In genomic region chr6:106769290-106769866, GRCm38 (mm10) we compare ENCODE assay signal across 8 mouse cellular contexts. TPM values are rescaled to one million over a fixed set of nuclear protein-coding genes. Genes with fewer than 3 reads are reported as not detected.
A peak's percentile ranks its signal among the peaks of the same experiment; 100 is the strongest.
DNase-seq lines count a peak whose midpoint lies in the region; TF ChIP-seq lines count a peak whose summit lies in the region.

No protein-coding gene starts in this region.

- peaks cover 24% of the 10 kb centered on the region for H3K79me2 ChIP-seq in myocyte (ENCODE audit: control insufficient read depth, insufficient read depth)

- H3ac ChIP-seq in myocyte (ENCODE audit: control insufficient read depth, insufficient read length) = peak overlapping the region; percentile 16

- TF ChIP-seq POLR2A in myocyte (IDR thresholded peaks at IDR 0.05; ENCODE audit: insufficient read length, low read depth) = no peak

- H3K36me3 ChIP-seq in myocyte (ENCODE audit: control insufficient read depth, insufficient read depth) = no peaks in the 10 kb centered on the region

- H3K27me3 ChIP-seq in myocyte (ENCODE audit: control insufficient read depth, insufficient read depth, insufficient read length) = no peaks in the 10 kb centered on the region

- H3K4me3 ChIP-seq in myocyte = peak overlapping the region; percentile 96

- H3K4me2 ChIP-seq in myocyte (ENCODE audit: low read depth) = peak overlapping the region; percentile 96

- DNase-seq in adrenal gland, postnatal 36 days = peak; percentile 17 to 27
- DNase-seq in adrenal gland, adult 2 months = no peak
- peak; percentile 7 for DNase-seq in urinary bladder, postnatal 14 days (ENCODE audit: low spot score)
- DNase-seq in urinary bladder, postnatal 10 days (ENCODE audit: low spot score) = no peak
- peak; percentile 3 for DNase-seq in kidney, postnatal 14 days
- DNase-seq in thymus, postnatal 0 days (ENCODE audit: low spot score) = no peak
- no peak for DNase-seq in adrenal gland, postnatal 25 days

TF ChIP-seq in myocyte, 11 proteins besides CTCF, POLR2A, EP300 and RAD21:
- TF ChIP-seq USF1 (IDR thresholded peaks at IDR 0.05; ENCODE audit: low read depth) = no peak
- no peak for TF ChIP-seq REST (IDR thresholded peaks at IDR 0.05; ENCODE audit: insufficient read depth, insufficient read length)

RNA-seq across cellular contexts. Expression of gene Trnt1, which starts 0.5 kb away (rescaled TPM):
- total RNA-seq in adrenal gland, postnatal 36 days (2021) = 10 to 100 TPM; 59.8 to 63.1 TPM
- 10 to 100 TPM; 52.1 to 52.7 TPM for total RNA-seq in adrenal gland, adult 2 months (2021)
- 4.9 and 14.0 TPM in 2 replicates for polyA plus RNA-seq in adrenal gland, adult 2 months (2012; rRNA removed)
- polyA plus RNA-seq in myocyte (2012; fragmentation: generic; extraction: Trizol) = 14.0 TPM
- polyA plus RNA-seq in thymus, postnatal 0 days (2015; fragmentation: Nextera tagmentation; extraction: Ambion mirVana) = 77.0 and 79.9 TPM in 2 replicates
- 36.1 and 56.0 TPM in 2 replicates for total RNA-seq in adrenal gland, postnatal 25 days (2021)

RNA-seq across cellular contexts. Expression of gene Il5ra, which starts 20.5 kb away (rescaled TPM):
- not detected for total RNA-seq in adrenal gland, postnatal 36 days (2021)
- not detected for total RNA-seq in adrenal gland, adult 2 months (2021)
- not detected in 2 replicates for polyA plus RNA-seq in adrenal gland, adult 2 months (2012; rRNA removed)
- polyA plus RNA-seq in myocyte (2012; fragmentation: generic; extraction: Trizol) = not detected
- polyA plus RNA-seq in thymus, postnatal 0 days (2015; fragmentation: Nextera tagmentation; extraction: Ambion mirVana) = 0.89 and 1.2 TPM in 2 replicates
- not detected in 2 replicates for total RNA-seq in adrenal gland, postnatal 25 days (2021)

RNA-seq across cellular contexts. Expression of gene Crbn, which starts 30.5 kb away (rescaled TPM):
- total RNA-seq in adrenal gland, postnatal 36 days (2021) = 10 to 100 TPM; 59.8 to 76.6 TPM
- total RNA-seq in adrenal gland, adult 2 months (2021) = 10 to 100 TPM; 60.4 to 69.3 TPM
- polyA plus RNA-seq in adrenal gland, adult 2 months (2012; rRNA removed) = 5.6 and 10.7 TPM in 2 replicates
- 14.9 TPM for polyA plus RNA-seq in myocyte (2012; fragmentation: generic; extraction: Trizol)
- polyA plus RNA-seq in thymus, postnatal 0 days (2015; fragmentation: Nextera tagmentation; extraction: Ambion mirVana) = 66.4 and 69.5 TPM in 2 replicates
- total RNA-seq in adrenal gland, postnatal 25 days (2021) = 58.1 and 71.2 TPM in 2 replicates

Comparison
In these comparisons a context has a peak if more than half of its experiments do, and no peak if none do; other contexts are left out.
1. DNase-seq: peak in adrenal gland, postnatal 36 days (2 of 2), urinary bladder, postnatal 14 days (single experiment) and kidney, postnatal 14 days (single experiment); none in adrenal gland, adult 2 months (single experiment), urinary bladder, postnatal 10 days (single experiment), thymus, postnatal 0 days (single experiment) and adrenal gland, postnatal 25 days (single experiment).